Mouse (Mus musculus) hindbrain, embryonic 14.5 days (tissue): ENCODE results near the gene Poc5. TPM values are rescaled to one million over a fixed set of nuclear protein-coding genes. Genes with fewer than 3 reads are reported as not detected.
A peak's percentile ranks its signal among the peaks of the same experiment; 100 is the strongest.

Experiments used
- ATAC-seq: fragments of 200-750 bp; cut with Nextera tagmentation; 2 replicates; pipeline ENCODE4 v1.8.0; 2017; ENCODE audit warnings: moderate number of reproducible peaks, mild to moderate bottlenecking, moderate TSS enrichment, moderate library complexity; ENCODE audit not compliant: low FRiP score
- DNase-seq: peaks from one replicate; pipeline ENCODE4 v3.0.0-alpha.2; 2015; ENCODE audit warnings: low spot score
- H3K27ac ChIP-seq: fragments of 300-500 bp; sonication (generic); 2 replicates; pipeline ENCODE4 v1.5.1; 2014; ENCODE audit warnings: mild to moderate bottlenecking, moderate library complexity
- H3K27me3 ChIP-seq: fragments of 300-500 bp; sonication (generic); 2 replicates; pipeline ENCODE4 v1.6.1; 2014; ENCODE audit warnings: mild to moderate bottlenecking, low read length, mixed read lengths; ENCODE audit not compliant: control insufficient read depth, insufficient read depth
- H3K36me3 ChIP-seq: fragments of 300-500 bp; sonication (generic); replicated peaks from 2 replicates; pipeline ENCODE4 v1.6.1; 2014; ENCODE audit not compliant: control insufficient read depth, insufficient read depth
- H3K4me1 ChIP-seq: fragments of 300-500 bp; sonication (generic); replicated peaks from 2 replicates; pipeline ENCODE4 v1.6.1; 2014; ENCODE audit warnings: antibody characterized with exemption, low read length, mixed read lengths; ENCODE audit not compliant: control insufficient read depth, insufficient read depth
- H3K4me2 ChIP-seq: fragments of 300-500 bp; sonication (generic); replicated peaks from 2 replicates; pipeline ENCODE4 v1.6.1; 2014; ENCODE audit warnings: mild to moderate bottlenecking, moderate library complexity
- H3K4me3 ChIP-seq: fragments of 300-500 bp; sonication (generic); replicated peaks from 2 replicates; pipeline ENCODE4 v1.5.1; 2014; ENCODE audit warnings: mild to moderate bottlenecking, low read length
- H3K9ac ChIP-seq: fragments of 300-500 bp; sonication (generic); 2 replicates; pipeline ENCODE4 v1.6.1; 2014
- H3K9me3 ChIP-seq: fragments of 300-500 bp; sonication (generic); 2 replicates; pipeline ENCODE4 v1.6.1; 2016; ENCODE audit warnings: low read length; ENCODE audit not compliant: control insufficient read depth
- WGBS: fragments of 180-500 bp; shearing (Covaris S2); extraction: QIAGEN DNeasy Blood & Tissue Kit; methylation state at CpG from one replicate; pipeline ENCODE4 v1.1.7; 2014; 5-methylcytosine and 5-hydroxymethylcytosine counted together
- polyA plus RNA-seq: library from polyadenylated mRNA; unstranded; fragments of >200 nt; fragmentation: Nextera tagmentation; extraction: Ambion mirVana; gene quantifications from 2 replicates; pipeline ENCODE4 v1.2.1, GENCODE M21; 2014

The Poc5 gene
- polyA plus RNA-seq, 1 experiment from 2014 or later, result 25.0 TPM

DNA sequence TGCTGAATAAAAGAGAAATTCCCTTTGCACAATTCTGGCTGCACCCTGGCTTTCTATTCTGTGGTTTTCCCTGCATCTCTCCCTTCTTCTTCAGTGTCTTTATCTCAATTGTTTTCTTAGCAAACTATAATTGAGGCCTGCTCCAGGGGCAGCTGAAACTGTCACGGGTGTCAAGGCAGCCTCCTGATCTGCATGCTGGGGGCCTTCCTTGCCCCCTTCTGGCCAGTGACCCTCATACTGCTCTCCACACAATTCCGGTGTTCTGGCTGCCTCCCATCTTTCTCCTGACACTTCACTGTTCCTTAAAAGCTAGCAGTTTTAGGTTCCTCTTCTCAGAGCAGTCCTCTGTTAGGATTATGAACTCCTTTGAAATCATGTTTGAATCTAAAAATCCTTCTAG lies 1.2 kb downstream of the Poc5 start:
- ATAC-seq (no peak), DNase-seq (no peak)
- Histone ChIP-seq H3K4me2 (peak overlapping the region; percentile 75), H3K4me1 (peaks cover 9% of the 10 kb centered on the region), H3K27me3 (no peaks in the 10 kb centered on the region), H3K27ac (no peak overlapping the region), H3K9me3 (no peaks in the 10 kb centered on the region), H3K36me3 (peaks cover 41% of the 10 kb centered on the region), H3K9ac (peak overlapping the region; percentile 67), H3K4me3 (peak overlapping the region; percentile 77)
- 21% methylated on average over 2 of the region's 2 CpGs for WGBS

DNA sequence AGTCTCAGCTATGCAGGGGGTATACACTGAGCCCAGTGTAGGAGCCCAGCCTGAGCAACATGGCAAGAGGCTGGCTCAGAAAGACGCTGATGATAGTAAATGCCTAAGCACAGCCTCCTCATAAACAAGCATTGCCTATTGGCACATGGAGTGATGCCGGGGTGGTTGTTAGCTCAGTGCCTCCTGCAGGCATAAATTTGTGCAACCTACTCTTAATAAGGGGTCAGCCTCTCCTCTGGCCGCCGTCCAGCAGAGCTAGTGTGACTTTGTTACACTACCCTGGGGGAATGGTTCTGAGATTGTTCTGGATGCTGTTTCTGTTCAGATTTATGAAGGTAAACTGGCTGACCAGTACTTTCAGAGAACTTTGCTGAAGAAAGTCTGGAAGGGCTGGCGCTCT lies 13.2 kb downstream of the Poc5 start:
- Histone ChIP-seq H3K4me2 (no peak overlapping the region), H3K4me3 (no peak overlapping the region), H3K9me3 (no peaks in the 10 kb centered on the region), H3K27ac (no peak overlapping the region), H3K36me3 (peaks cover 95% of the 10 kb centered on the region), H3K4me1 (no peaks in the 10 kb centered on the region), H3K27me3 (no peaks in the 10 kb centered on the region), H3K9ac (no peak overlapping the region)
- WGBS, result 94% methylated on average over 5 of the region's 5 CpGs
- ATAC-seq, result no peak
- DNase-seq, result no peak

DNA sequence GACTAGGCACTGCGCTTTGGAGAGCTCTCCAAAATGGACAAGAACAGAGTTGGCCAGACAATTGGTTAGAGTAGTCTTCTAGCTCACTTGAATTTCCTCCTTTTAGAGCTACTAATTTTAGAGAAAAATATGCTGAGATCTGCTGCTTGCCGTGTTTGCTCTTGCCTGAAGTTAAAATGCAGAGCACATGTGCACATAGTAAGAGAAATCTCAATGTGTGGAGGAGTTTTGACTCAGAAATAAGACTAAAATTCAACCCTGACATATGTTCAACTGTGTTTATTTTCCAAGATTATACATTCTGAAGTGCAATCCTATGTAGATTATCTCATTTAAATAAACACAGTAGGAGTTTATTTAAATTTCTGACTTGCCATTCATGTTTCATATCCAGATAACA lies 17.4 kb downstream of the Poc5 start:
- Histone ChIP-seq H3K4me2 (no peak overlapping the region), H3K27me3 (no peaks in the 10 kb centered on the region), H3K4me3 (no peak overlapping the region), H3K27ac (no peak overlapping the region), H3K36me3 (peaks cover 73% of the 10 kb centered on the region), H3K9me3 (no peaks in the 10 kb centered on the region), H3K9ac (no peak overlapping the region), H3K4me1 (no peaks in the 10 kb centered on the region)
- DNase-seq (no peak), ATAC-seq (no peak)
- WGBS, result 99% methylated on average over 2 of the region's 2 CpGs

DNA sequence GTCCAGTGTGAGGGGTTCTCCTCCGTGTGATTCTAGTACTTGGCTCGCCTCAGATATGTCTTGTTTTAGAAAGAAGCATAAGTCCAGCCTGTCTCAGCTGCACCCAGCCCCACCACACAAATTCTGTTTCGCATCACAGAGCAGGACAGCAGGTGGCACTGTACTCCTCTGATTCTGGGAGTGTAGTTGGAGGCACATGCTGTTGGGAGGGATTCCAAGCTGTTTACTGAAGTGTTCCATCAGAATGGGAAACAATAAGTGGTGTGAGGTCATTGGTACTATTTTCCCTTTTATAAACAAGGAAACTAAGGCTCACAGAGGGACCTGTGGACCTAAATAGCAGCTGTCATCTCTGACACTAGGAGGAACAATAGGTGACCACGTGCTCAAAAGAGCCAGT lies 18.9 kb downstream of the Poc5 start:
- Histone ChIP-seq H3K27me3 (no peaks in the 10 kb centered on the region), H3K4me1 (no peaks in the 10 kb centered on the region), H3K36me3 (peaks cover 71% of the 10 kb centered on the region), H3K27ac (no peak overlapping the region), H3K4me2 (no peak overlapping the region), H3K4me3 (no peak overlapping the region), H3K9ac (no peak overlapping the region), H3K9me3 (no peaks in the 10 kb centered on the region)
- ATAC-seq, result peak; percentile 60
- WGBS, result 61% methylated on average over 4 of the region's 4 CpGs
- DNase-seq, result peak; percentile 70

DNA sequence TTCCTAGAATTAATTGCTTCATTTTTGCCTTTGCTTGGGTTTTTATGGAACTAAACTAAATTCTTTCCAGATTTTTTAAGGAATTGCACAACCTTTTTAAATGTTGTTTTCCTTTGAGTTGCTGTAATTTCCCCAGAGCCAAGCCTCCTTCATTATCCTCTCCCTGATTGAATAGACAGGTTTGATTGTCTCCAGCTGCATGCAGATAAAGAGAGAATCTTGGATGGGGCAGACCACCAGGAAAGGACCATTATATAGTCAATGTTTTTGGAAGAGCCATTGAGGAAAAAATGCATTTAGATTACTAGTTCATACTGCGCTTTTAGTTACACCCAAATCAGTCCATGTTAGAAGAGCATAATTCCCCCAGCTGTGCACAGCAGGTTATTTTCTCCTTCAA lies 20.7 kb downstream of the Poc5 start:
- Histone ChIP-seq H3K27me3 (no peaks in the 10 kb centered on the region), H3K9me3 (no peaks in the 10 kb centered on the region), H3K27ac (no peak overlapping the region), H3K4me1 (no peaks in the 10 kb centered on the region), H3K36me3 (peaks cover 70% of the 10 kb centered on the region), H3K4me2 (no peak overlapping the region), H3K4me3 (no peak overlapping the region), H3K9ac (no peak overlapping the region)
- ATAC-seq (no peak), DNase-seq (no peak)
- WGBS, result 87% methylated on average over 1 of the region's 1 CpGs

DNA sequence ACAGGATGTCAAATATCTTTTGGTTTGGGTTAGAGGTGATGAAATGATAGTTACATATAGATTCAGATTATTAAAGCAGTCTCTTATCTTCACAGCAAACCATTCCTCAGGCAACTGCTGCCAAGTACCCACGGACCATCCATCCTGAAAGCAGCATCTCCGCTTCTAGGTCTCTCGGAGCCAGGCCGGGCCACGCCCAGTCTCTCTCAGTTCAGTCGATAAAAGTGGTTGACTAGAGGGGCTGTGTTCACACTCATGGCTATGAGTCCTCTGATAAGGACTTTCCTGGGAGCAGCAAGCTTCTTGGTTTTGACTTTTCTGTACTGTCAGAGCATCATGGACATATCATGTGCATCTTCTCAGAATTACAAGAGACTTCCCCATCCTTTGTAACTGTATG lies 26.3 kb downstream of the Poc5 start:
- WGBS, result 92% methylated on average over 6 of the region's 6 CpGs
- ATAC-seq (no peak), DNase-seq (no peak)
- Histone ChIP-seq H3K4me2 (no peak overlapping the region), H3K36me3 (peaks cover 78% of the 10 kb centered on the region), H3K4me1 (no peaks in the 10 kb centered on the region), H3K9ac (no peak overlapping the region), H3K27ac (no peak overlapping the region), H3K27me3 (no peaks in the 10 kb centered on the region), H3K9me3 (no peaks in the 10 kb centered on the region), H3K4me3 (no peak overlapping the region)

DNA sequence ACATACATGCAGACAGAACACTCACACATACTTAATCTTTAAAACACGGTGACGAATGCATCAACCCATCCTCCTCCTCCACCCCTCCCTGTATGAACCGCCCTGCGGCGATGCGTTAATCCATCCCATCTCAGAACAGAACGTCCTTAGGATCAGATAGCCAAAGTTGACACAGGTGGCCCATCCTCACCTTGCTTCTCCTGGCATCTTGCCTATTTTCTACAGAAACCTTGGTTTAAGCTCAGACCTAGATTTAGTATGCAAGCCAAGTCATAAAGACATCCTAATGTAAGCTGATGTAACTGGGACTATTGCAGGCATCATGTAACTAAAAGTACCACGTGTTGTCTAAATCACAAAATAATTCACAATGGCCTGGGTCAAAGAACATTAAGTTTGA lies 28.3 kb downstream of the Poc5 start:
- DNase-seq (no peak), ATAC-seq (no peak)
- H3K4me3 ChIP-seq, result no peak overlapping the region
- no peak overlapping the region for H3K4me2 ChIP-seq
- no peaks in the 10 kb centered on the region for H3K4me1 ChIP-seq
- H3K36me3 ChIP-seq, result peaks cover 63% of the 10 kb centered on the region
- H3K27me3 ChIP-seq, result no peaks in the 10 kb centered on the region
- WGBS, result 97% methylated on average over 8 of the region's 8 CpGs
- no peak overlapping the region for H3K9ac ChIP-seq
- no peaks in the 10 kb centered on the region for H3K9me3 ChIP-seq
- no peak overlapping the region for H3K27ac ChIP-seq

DNA sequence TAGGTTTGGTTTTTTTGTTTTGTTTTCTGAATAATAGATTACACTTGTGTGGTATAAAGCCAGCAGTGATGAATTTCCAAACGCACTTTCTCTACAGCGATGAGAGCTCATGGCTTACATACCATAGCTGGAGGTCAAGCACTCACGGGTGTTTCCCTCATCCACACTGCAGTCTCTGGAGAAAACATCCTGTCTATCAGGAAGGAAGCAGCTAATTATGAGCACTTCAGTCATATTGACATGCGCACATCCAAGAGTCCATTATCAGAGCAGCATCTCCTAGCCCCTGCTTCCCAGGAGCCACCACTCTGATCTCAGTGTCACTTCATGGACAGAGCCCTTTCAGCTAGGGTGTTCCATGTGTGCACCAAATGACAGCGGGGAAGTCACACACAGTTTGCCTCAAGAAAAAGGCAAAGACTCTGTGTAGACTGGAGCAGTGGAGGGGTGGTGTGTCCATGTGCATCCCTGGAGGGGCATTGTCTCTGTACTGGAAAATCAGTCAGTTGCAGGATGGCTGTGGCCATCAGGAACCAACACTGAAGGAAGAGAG lies 29.2 kb downstream of the Poc5 start:
- Histone ChIP-seq H3K27me3 (no peaks in the 10 kb centered on the region), H3K9me3 (no peaks in the 10 kb centered on the region), H3K9ac (no peak overlapping the region), H3K27ac (no peak overlapping the region), H3K4me2 (no peak overlapping the region), H3K36me3 (peaks cover 58% of the 10 kb centered on the region), H3K4me1 (no peaks in the 10 kb centered on the region), H3K4me3 (no peak overlapping the region)
- ATAC-seq, result no peak
- no peak for DNase-seq
- 79% methylated on average over 5 of the region's 5 CpGs for WGBS

DNA sequence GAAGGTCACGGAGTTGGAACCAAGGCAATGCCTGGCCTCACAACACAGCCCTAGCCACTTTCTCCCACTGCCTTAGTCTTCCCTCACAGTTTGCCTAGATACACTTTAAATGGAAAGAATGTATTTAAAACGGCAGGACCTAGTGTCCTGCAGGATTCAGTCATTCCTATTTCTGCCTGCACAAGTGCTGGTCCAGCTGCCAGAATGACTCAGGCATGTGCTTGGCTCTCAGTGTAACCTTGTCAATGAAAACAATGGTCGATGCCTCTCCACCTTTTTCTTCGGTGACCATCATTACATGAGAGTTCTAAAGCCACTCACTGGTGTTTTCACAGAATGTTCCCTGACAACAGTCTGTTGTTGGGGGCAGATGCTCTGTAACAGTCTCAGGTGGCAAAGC lies 30.4 kb downstream of the Poc5 start:
- no peaks in the 10 kb centered on the region for H3K9me3 ChIP-seq
- no peak overlapping the region for H3K27ac ChIP-seq
- no peak overlapping the region for H3K9ac ChIP-seq
- ATAC-seq, result no peak
- H3K27me3 ChIP-seq, result no peaks in the 10 kb centered on the region
- DNase-seq, result no peak
- H3K4me2 ChIP-seq, result no peak overlapping the region
- no peaks in the 10 kb centered on the region for H3K4me1 ChIP-seq
- WGBS, result 91% methylated on average over 4 of the region's 4 CpGs
- peaks cover 48% of the 10 kb centered on the region for H3K36me3 ChIP-seq
- H3K4me3 ChIP-seq, result no peak overlapping the region

DNA sequence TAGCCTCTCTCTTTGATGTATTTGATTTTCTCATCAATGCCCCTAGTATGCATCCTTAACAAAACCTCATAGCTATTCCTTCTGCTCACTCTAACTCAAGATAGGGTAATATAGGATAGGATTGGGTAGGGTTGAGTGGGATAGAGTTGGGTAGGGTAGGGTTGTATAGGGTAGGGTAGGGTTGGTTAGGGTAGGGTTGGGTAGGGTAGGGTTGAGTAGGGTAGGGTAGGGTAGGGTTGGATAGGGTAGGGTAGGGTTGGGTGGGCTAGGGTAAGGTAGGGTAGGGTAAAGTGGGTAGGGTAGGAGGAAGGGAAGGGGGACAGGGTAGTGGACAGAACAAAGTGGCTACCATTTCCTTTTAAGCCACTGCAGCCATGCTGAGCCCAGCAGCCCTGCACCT lies 33.1 kb downstream of the Poc5 start:
- ATAC-seq (no peak), DNase-seq (no peak)
- Histone ChIP-seq H3K27ac (no peak overlapping the region), H3K9me3 (no peaks in the 10 kb centered on the region), H3K4me1 (no peaks in the 10 kb centered on the region), H3K4me3 (no peak overlapping the region), H3K9ac (no peak overlapping the region), H3K36me3 (peaks cover 21% of the 10 kb centered on the region), H3K27me3 (no peaks in the 10 kb centered on the region), H3K4me2 (no peak overlapping the region)
